Comparison of ENCODE assay signal across 14 mouse cellular contexts in the genomic region with DNA sequence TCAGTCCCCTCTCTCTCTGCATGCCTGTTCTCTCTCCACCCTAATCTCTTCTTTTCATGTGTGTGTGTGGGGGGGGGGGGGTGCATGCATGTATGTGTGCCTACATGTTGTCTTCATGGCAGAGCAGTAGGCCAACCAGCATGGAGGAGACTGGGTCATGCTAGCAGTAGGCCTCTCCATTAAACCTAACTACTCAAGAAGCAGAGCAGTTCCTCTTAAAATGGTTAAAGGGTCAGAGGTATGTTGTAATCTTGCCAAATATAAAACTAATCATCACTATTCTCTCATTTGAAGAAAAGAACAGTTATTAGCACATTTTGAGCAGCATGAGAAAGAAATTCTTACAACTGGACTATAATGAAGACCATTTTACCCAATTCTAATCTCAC.
"Had no signal": no experiment of that assay in that cellular context is flagged by ENCODE, and none has a peak within 500 bp of the region (broad histone marks: within the 10 kb centered on the region; RNA-seq: fewer than 3 reads in every experiment).

No protein-coding gene starts in this region.

- ATAC-seq: midbrain, embryonic 16.5 days had no signal

- H3K4me3 ChIP-seq: lung, embryonic 15.5 days; midbrain, embryonic 10.5 days; midbrain, embryonic 12.5 days; neural tube, embryonic 12.5 days had no signal

- H3K27ac ChIP-seq: liver, embryonic 14.5 days; lung, embryonic 15.5 days; midbrain, embryonic 10.5 days; midbrain, embryonic 12.5 days; neural tube, embryonic 12.5 days had no signal

- H3K9me3 ChIP-seq: lung, embryonic 15.5 days; midbrain, embryonic 10.5 days; midbrain, embryonic 12.5 days; neural tube, embryonic 12.5 days had no signal

- H3K9ac ChIP-seq: liver, embryonic 14.5 days; lung, embryonic 15.5 days; midbrain, embryonic 12.5 days; neural tube, embryonic 12.5 days had no signal

- H3K4me1 ChIP-seq: midbrain, embryonic 12.5 days; neural tube, embryonic 12.5 days had no signal

- DNase-seq: lung, adult 2 months; lung, postnatal 10 days; lung, postnatal 4 days; midbrain, embryonic 14.5 days; right cerebral cortex, postnatal 14 days; thymus, adult 18-20 months; thymus, postnatal 14 days; thymus, postnatal 36 days had no signal

- H3K36me3 ChIP-seq: lung, embryonic 15.5 days; midbrain, embryonic 10.5 days; midbrain, embryonic 12.5 days; neural tube, embryonic 12.5 days had no signal
